Mouse (Mus musculus): Measurements from ENCODE around the gene Mmp11. TPM values are rescaled to one million over a fixed set of nuclear protein-coding genes. Genes with fewer than 3 reads are reported as not detected.
A peak's percentile ranks its signal among the peaks of the same experiment; 100 is the strongest.

Gene Mmp11
- polyA plus RNA-seq, 1 experiment from 2014 or later, result 24.3 TPM

DNA sequence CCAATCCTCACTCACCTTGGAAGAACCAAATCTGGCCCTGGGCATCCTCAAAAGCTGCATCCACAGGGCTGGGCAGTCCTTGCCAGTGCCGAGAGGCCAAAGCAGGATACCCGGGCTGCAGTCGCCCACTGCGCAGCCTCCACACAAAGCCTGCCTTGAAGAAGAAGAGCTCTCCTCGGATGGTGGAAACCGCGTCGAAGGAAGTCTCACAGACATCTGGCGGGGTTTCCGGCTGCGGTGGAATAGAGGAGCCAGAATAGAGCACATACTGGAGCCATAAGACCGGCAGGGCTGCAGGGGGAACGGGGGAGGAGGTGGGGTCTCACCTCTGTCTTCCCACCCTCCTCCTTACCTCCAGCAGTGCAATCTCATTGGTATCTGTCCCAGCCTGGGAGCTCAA lies 9.9 kb downstream of the Mmp11 start:
- ATAC-seq, result no peak
- WGBS, result 84% methylated on average over 13 of the region's 13 CpGs
- H3K9ac ChIP-seq (replicated peaks; ENCODE audit: low read depth, low read length), result no peak overlapping the region

DNA sequence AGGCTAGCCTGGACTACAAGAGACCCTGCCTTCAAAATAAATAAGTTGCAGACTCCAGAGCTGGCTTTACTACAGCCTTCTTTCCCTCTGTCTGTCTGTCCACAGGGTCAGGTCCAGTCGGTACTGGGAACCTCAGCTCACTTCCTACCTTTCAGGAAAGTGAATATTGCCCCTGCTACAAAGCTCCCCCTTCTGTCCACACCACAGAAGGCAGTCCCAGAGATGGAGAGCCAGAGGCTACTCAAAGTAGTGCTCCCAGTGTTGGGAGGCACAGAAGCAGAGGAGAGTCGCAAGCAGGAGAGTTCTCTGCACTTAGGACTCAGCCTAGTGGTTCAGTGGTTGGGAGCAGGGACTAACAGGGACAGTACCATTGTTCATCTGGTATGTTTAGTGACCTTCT lies 12.0 kb downstream of the Mmp11 start:
- H3K4me2 ChIP-seq (ENCODE audit: low read length), result no peak overlapping the region
- H3K36me3 ChIP-seq (ENCODE audit: control insufficient read depth, insufficient read depth), result 0 out of 2 replicates have a peak, but pooled peaks cover 2% of the 10 kb centered on the region
- no peak overlapping the region for H3K27ac ChIP-seq (ENCODE audit: low read length)
- no peak for ATAC-seq
- H3K4me1 ChIP-seq (replicated peaks; ENCODE audit: control insufficient read depth, insufficient read depth, low read length), result peaks cover 23% of the 10 kb centered on the region
- 59% methylated on average over 2 of the region's 2 CpGs for WGBS
- no peaks in the 10 kb centered on the region for H3K9me3 ChIP-seq (ENCODE audit: control insufficient read depth, low read length)
- no peak overlapping the region for H3K9ac ChIP-seq (replicated peaks; ENCODE audit: low read depth, low read length)
- H3K27me3 ChIP-seq (replicated peaks; ENCODE audit: control insufficient read depth, insufficient read depth, low read length), result no peaks in the 10 kb centered on the region
- H3K4me3 ChIP-seq (replicated peaks; ENCODE audit: low read length), result no peak overlapping the region

More for the DNA sequence above, 9.9 kb downstream of the Mmp11 start:
- Histone ChIP-seq H3K36me3 (ENCODE audit: control insufficient read depth, insufficient read depth) (0 out of 2 replicates have a peak, but pooled peaks cover 2% of the 10 kb centered on the region), H3K4me2 (ENCODE audit: low read length) (no peak overlapping the region), H3K27me3 (replicated peaks; ENCODE audit: control insufficient read depth, insufficient read depth, low read length) (peaks cover 2% of the 10 kb centered on the region; the same call in 1 of the 2 replicates), H3K4me3 (replicated peaks; ENCODE audit: low read length) (no peak overlapping the region), H3K4me1 (replicated peaks; ENCODE audit: control insufficient read depth, insufficient read depth, low read length) (peaks cover 26% of the 10 kb centered on the region), H3K9me3 (ENCODE audit: control insufficient read depth, low read length) (no peaks in the 10 kb centered on the region), H3K27ac (ENCODE audit: low read length) (no peak overlapping the region)

DNA sequence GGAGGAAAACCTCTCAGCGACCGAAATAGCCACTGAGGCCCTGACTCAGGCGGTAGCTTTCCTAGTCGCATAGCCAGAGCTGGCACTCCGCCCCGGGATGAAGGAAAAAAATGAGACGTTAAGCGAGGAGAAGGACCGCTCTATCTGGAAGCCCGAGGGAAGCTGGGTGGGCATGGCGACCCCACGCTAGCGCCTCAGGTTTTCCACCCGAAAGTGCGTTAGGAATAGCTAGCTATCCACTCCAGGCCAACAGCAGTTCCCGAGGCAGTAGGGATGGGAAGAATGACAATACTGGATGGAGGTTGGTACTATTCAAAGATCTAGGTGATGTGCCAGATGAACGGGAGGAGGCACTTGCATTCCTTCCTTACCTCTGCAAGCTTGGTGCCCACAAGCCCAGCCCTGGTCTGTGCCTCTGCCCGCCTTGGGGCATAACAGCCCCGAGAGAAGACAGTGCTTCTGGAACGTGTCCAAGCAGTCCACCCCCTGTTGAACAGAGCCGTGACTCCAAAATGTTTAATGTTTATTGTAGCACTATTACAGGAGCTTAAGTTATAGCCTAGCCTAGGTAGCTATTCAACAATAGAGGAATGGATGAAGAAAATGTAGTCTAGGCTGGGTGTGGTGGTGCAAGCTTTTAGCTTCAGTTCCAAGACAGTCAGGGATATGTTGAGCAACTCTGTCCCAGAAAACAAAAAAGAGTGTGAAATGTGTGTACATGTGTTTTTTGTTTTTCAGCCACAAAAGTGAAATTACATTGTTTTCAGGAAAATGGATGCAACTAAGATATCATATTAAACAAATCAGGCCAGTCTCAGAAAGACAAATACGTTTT lies 14.4 kb downstream of the Mmp11 start:
- Histone ChIP-seq H3K4me3 (replicated peaks; ENCODE audit: low read length) (peak overlapping the region; percentile 79), H3K4me2 (ENCODE audit: low read length) (peak overlapping the region; percentile 85), H3K9ac (replicated peaks; ENCODE audit: low read depth, low read length) (peak overlapping the region; percentile 89), H3K9me3 (ENCODE audit: control insufficient read depth, low read length) (no peaks in the 10 kb centered on the region), H3K27ac (ENCODE audit: low read length) (peak overlapping the region; percentile 96), H3K4me1 (replicated peaks; ENCODE audit: control insufficient read depth, insufficient read depth, low read length) (peaks cover 36% of the 10 kb centered on the region), H3K27me3 (replicated peaks; ENCODE audit: control insufficient read depth, insufficient read depth, low read length) (no peaks in the 10 kb centered on the region), H3K36me3 (ENCODE audit: control insufficient read depth, insufficient read depth) (0 out of 2 replicates have a peak, but pooled peaks cover 2% of the 10 kb centered on the region)
- WGBS, result 4% methylated on average over 22 of the region's 22 CpGs
- ATAC-seq, result peak; percentile 56

DNA sequence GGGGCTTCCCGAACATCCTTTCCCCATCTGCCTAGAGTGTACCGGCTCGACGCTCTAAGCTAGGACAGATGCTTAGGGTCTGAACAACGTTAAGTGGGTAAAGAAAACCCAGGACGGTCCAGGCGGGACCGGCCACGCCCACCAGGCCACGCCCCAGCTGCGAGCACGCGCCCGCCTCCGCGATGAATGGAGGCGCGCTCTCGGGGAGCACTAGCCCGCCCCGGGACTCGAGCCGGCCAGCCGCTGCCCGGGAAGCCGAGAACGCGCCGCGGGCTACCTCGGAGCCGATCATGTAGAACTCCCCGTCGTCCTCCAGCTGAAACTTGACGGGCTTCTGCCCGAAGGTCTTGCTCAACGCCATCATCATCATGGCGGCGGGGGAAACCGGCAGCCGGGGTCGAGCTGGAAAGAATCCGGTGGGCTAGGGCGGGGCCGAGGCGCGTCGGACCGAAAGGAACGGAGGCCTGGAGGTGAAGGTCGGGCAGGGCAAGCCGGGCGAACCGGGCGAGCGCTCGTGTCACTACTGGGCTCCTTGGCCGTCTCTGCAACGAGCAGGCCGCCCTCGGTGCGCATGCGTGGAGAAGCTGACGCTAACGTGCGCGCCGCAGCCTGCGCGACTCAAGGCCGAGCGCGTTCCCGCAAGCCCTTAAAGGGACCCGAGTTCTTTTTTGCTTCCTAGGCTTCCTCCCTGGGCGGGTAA lies 15.1 kb downstream of the Mmp11 start, which contains the start of gene Smarcb1:
Gene Smarcb1, minus strand, starts transcription at position 592 of the 700 bp plus-strand sequence.
- H3K27ac ChIP-seq (ENCODE audit: low read length), result peak within 1 kb of the TSS; percentile 96
- H3K4me2 ChIP-seq (ENCODE audit: low read length), result peak within 1 kb of the TSS; percentile 85
- no peaks in the 10 kb centered on the region for H3K27me3 ChIP-seq (replicated peaks; ENCODE audit: control insufficient read depth, insufficient read depth, low read length)
- peak within 1 kb of the TSS; percentile 79 for H3K4me3 ChIP-seq (replicated peaks; ENCODE audit: low read length)
- peak within 1 kb of the TSS; percentile 89 for H3K9ac ChIP-seq (replicated peaks; ENCODE audit: low read depth, low read length)
- WGBS, result under 1% methylated on average over 76 of the region's 76 CpGs
- peaks cover 36% of the 10 kb centered on the region for H3K4me1 ChIP-seq (replicated peaks; ENCODE audit: control insufficient read depth, insufficient read depth, low read length)
- peaks cover 2% of the 10 kb centered on the region; the same call in 1 of the 2 replicates for H3K36me3 ChIP-seq (ENCODE audit: control insufficient read depth, insufficient read depth)
- no peaks in the 10 kb centered on the region for H3K9me3 ChIP-seq (ENCODE audit: control insufficient read depth, low read length)
- ATAC-seq, result peak; percentile 92

DNA sequence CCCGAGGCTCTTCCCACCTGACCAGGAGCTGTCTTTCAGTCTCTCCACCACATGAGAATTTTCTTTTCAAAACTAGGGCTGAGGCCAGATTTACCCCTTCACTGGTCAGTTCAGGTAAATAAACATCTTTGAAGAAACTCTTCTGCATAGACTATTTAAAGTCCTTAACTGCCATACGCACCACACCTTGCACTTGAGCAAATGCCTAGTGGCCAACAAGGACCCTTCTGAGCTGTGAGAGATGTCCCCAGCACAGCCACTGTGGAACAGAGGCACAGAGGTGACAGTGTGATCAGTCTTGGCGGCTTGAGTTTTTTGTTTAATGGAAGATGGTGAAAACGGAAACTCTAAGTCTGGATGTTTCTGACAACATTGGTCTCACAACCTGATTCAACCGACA lies 17.3 kb downstream of the Mmp11 start:
- Histone ChIP-seq H3K27me3 (replicated peaks; ENCODE audit: control insufficient read depth, insufficient read depth, low read length) (no peaks in the 10 kb centered on the region), H3K27ac (ENCODE audit: low read length) (no peak overlapping the region), H3K9ac (replicated peaks; ENCODE audit: low read depth, low read length) (no peak overlapping the region), H3K36me3 (ENCODE audit: control insufficient read depth, insufficient read depth) (peaks cover 2% of the 10 kb centered on the region; the same call in 1 of the 2 replicates), H3K9me3 (ENCODE audit: control insufficient read depth, low read length) (no peaks in the 10 kb centered on the region), H3K4me3 (replicated peaks; ENCODE audit: low read length) (no peak overlapping the region), H3K4me1 (replicated peaks; ENCODE audit: control insufficient read depth, insufficient read depth, low read length) (peaks cover 36% of the 10 kb centered on the region), H3K4me2 (ENCODE audit: low read length) (no peak overlapping the region)
- 81% methylated on average over 5 of the region's 5 CpGs for WGBS
- ATAC-seq, result no peak

DNA sequence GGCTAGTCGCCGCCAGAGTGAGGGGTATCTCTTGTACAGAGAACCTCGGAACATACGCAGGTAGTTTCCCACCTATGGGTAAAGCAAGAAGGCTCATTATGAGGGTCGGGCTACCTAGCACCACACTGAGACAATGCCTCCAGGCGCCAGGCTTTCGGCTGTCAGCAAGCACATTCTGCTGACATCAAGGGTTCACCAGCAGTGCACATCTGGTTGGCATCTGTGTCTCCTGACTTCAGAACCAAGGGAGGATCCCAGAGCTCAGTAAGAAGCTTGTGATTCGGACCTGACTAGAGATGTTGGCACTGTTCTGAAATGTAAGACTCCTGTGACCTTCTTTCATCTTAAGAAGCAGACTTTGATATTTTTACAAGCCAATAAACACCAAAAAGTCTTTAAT lies 19.5 kb downstream of the Mmp11 start:
- ATAC-seq, result no peak
- Histone ChIP-seq H3K4me3 (replicated peaks; ENCODE audit: low read length) (no peak overlapping the region), H3K9ac (replicated peaks; ENCODE audit: low read depth, low read length) (no peak overlapping the region), H3K4me2 (ENCODE audit: low read length) (no peak overlapping the region), H3K27ac (ENCODE audit: low read length) (no peak overlapping the region), H3K36me3 (ENCODE audit: control insufficient read depth, insufficient read depth) (peaks cover 2% of the 10 kb centered on the region), H3K27me3 (replicated peaks; ENCODE audit: control insufficient read depth, insufficient read depth, low read length) (no peaks in the 10 kb centered on the region), H3K4me1 (replicated peaks; ENCODE audit: control insufficient read depth, insufficient read depth, low read length) (peaks cover 25% of the 10 kb centered on the region), H3K9me3 (ENCODE audit: control insufficient read depth, low read length) (no peaks in the 10 kb centered on the region)
- 85% methylated on average over 8 of the region's 8 CpGs for WGBS

DNA sequence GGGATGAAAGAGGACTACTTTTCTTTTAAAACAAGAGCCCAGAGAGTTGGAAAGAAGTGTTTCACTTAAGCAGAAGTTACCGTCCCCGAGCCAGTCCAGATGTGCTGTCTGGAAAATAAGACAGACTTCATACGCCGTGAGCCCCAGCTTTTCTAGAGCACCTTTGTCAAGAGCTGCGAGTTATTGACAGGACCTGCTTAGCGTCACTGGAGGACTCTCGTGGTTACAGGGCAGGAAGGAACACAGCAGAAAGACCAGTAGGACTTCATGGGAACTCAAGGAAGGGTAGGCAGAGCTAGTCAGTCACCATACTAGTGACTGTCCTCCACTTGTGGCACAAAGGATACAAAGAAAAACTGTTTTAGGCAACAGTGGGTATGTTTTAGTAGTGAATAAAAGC lies 20.7 kb downstream of the Mmp11 start:
- Histone ChIP-seq H3K4me3 (replicated peaks; ENCODE audit: low read length) (no peak overlapping the region), H3K4me1 (replicated peaks; ENCODE audit: control insufficient read depth, insufficient read depth, low read length) (peaks cover 24% of the 10 kb centered on the region), H3K27ac (ENCODE audit: low read length) (no peak overlapping the region), H3K36me3 (ENCODE audit: control insufficient read depth, insufficient read depth) (peaks cover 10% of the 10 kb centered on the region), H3K4me2 (ENCODE audit: low read length) (no peak overlapping the region), H3K9ac (replicated peaks; ENCODE audit: low read depth, low read length) (no peak overlapping the region), H3K27me3 (replicated peaks; ENCODE audit: control insufficient read depth, insufficient read depth, low read length) (no peaks in the 10 kb centered on the region), H3K9me3 (ENCODE audit: control insufficient read depth, low read length) (no peaks in the 10 kb centered on the region)
- WGBS, result 88% methylated on average over 7 of the region's 7 CpGs
- no peak for ATAC-seq

DNA sequence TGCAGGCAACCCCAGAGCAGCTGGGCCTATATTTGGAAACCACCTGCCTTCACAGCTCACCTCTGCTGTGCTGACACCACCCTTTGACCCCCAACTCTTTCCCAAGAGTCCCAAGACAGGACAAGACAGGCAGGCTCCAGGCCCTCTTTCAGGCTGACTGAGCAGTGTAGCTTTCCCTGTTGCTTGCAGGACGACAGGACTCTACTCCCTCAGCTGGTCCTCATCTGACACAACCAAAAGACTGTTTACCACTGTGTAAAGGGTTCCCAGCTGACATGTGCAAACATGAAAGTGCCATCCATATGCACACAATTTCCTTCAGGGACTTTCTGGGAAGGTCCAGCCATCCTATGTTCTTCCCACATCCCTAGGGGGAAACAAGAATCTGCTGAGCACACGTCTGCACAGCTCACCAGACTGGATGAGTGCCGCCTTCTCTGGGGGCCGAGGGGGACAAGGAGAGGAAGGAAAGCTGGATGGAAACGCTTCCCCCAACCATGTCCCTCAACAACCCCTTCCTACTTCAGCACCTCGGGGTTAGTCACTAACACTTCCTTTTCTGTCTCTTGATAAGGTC lies 23.2 kb downstream of the Mmp11 start:
- no peaks in the 10 kb centered on the region for H3K27me3 ChIP-seq (replicated peaks; ENCODE audit: control insufficient read depth, insufficient read depth, low read length)
- WGBS, result 85% methylated on average over 6 of the region's 6 CpGs
- H3K27ac ChIP-seq (ENCODE audit: low read length), result no peak overlapping the region
- no peak overlapping the region for H3K4me2 ChIP-seq (ENCODE audit: low read length)
- H3K9me3 ChIP-seq (ENCODE audit: control insufficient read depth, low read length), result no peaks in the 10 kb centered on the region
- H3K36me3 ChIP-seq (ENCODE audit: control insufficient read depth, insufficient read depth), result peaks cover 26% of the 10 kb centered on the region
- peaks cover 3% of the 10 kb centered on the region; the same call in 1 of the 2 replicates for H3K4me1 ChIP-seq (replicated peaks; ENCODE audit: control insufficient read depth, insufficient read depth, low read length)
- H3K4me3 ChIP-seq (replicated peaks; ENCODE audit: low read length), result no peak overlapping the region
- no peak overlapping the region for H3K9ac ChIP-seq (replicated peaks; ENCODE audit: low read depth, low read length)
- no peak for ATAC-seq

DNA sequence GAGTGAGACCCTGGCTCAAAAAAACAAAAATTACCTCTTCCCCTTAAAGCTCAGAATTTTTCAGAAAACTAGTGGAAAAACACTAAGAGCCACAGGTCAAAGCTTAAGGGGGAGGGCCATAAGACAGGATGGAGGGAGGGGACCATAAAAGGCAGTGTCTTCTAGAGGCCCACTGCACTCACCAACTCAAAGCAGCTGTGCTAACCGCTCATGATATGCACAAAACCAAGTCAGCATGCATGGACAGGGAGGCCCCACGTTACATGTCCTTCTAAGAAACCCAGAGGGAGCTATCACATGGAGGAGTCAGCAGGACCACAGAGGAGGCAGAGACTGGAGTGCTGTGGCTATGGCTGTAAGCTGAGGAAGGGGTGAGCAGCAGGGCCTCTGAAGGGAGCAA lies 25.6 kb downstream of the Mmp11 start:
- Histone ChIP-seq H3K27ac (ENCODE audit: low read length) (no peak overlapping the region), H3K4me3 (replicated peaks; ENCODE audit: low read length) (no peak overlapping the region), H3K4me2 (ENCODE audit: low read length) (no peak overlapping the region), H3K4me1 (replicated peaks; ENCODE audit: control insufficient read depth, insufficient read depth, low read length) (no peaks in the 10 kb centered on the region), H3K36me3 (ENCODE audit: control insufficient read depth, insufficient read depth) (peaks cover 39% of the 10 kb centered on the region), H3K9me3 (ENCODE audit: control insufficient read depth, low read length) (no peaks in the 10 kb centered on the region), H3K9ac (replicated peaks; ENCODE audit: low read depth, low read length) (no peak overlapping the region), H3K27me3 (replicated peaks; ENCODE audit: control insufficient read depth, insufficient read depth, low read length) (no peaks in the 10 kb centered on the region)
- 81% methylated on average over 2 of the region's 2 CpGs for WGBS
- ATAC-seq, result no peak
